Mouse (Mus musculus) spleen, postnatal 36 days (tissue): Measurements from ENCODE around the gene Sel1l2.

Experiments used
- DNase-seq, 2 experiments: peaks; one replicate each; pipeline ENCODE4 v3.0.0; 2022; ENCODE audit warnings: low spot score in 2 of 2, mixed read lengths in 1 of 2

Gene Sel1l2

DNA sequence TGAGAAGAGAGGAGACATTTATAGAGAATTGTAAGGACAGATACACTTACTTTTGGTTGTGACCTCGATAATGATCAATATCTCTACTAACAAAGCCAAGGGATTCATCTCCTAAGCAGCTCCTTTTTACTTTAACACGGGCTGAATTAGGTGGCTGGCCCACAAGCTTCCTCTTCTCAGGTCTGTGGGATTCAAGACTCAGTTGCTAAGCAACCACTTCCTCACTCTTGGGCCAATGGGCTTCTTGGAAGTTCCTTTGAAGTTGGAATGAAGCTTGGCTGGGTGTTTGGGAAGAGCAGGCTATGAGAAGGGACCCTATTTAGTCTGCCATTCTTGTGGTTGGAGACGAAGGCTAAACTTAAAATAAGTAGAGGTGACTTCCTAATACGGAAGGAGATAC is at the start of gene Sel1l2:
Gene Sel1l2, minus strand, starts transcription at position 182 of the 400 bp plus-strand sequence.
- DNase-seq: no peak

GRCm38 (mm10) chr2:140439081-140439480 is 49.6 kb upstream of the Sel1l2 start:
- no peak for DNase-seq

- DNase-seq: no peak
These were observed 37.8 kb upstream of the Sel1l2 start for GRCm38 (mm10) chr2:140427283-140427682.

DNA sequence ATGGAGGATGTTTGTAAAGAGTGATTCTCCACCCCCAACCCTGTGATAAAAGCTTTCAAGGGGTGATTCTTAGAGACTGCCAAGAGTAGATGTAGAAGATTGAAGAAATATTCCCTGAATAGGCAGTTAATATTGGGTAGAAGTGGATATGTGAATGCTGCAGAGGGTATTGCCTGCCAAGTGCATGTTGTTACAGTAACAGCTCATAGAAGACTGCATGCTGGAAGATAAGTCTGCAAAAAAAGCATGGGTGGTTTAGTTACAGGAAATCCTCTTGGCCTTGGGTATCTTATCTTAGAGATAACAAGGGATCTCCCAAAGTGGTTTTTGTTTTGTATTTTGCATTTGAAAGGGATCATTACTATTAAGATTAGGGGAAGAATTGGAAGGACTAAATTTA is 36.3 kb upstream of the Sel1l2 start:
- DNase-seq: no peak

DNA sequence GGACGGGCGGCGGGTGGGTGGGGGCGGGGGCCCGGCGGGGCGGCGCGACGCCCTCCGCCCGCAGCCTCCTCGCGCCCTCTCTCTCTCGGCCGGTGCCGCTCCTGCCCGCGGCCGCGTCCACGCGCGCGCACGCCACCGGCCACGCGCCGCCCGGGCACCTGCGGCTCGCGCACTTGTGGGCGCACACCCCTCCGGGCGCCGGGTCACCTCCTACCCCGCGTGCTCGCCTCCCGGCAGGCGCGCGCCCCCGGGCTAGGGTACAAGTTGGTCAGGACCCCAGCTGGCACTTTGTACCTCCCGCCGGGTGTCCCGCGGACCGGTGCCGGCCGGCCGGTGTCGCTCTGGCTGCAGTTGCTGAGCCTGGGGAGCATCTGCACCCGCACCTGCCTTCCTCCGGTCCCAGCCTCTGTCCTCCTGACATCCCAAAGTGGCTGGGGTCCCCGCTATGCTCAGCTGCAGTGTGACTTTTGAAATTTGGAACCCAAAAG is 6.3 kb upstream of the Sel1l2 start:
- no peak for DNase-seq

- peak; percentile 83 to 87 for DNase-seq
These were observed 5.7 kb upstream of the Sel1l2 start, which contains the start of gene Macrod2 for GRCm38 (mm10) chr2:140395179-140395578. Gene Macrod2 (plus strand): TSS chr2:140395309.

- no peak for DNase-seq
These were observed 24.7 kb downstream of the Sel1l2 start for GRCm38 (mm10) chr2:140364804-140365203.

DNA sequence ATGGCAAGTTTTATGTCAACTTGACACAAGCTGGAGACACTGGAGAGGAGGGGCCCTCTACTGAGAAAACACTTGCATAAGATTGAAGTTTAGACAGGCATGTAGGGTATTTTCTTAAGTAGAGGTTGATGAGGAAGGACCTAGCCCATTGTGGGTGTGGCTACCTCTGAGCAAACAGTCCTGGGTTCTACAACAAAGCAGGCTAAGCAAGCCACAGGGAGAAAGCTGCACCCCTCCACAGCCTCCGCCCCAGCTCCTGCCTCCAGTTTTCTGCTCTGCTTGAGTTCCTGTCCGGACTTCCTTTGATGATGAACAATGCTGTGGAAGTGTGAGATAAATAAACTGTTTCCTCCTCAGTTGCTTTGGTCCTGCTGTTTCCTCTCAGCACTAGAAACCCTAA is 29.6 kb downstream of the Sel1l2 start:
- no peak for DNase-seq

DNA sequence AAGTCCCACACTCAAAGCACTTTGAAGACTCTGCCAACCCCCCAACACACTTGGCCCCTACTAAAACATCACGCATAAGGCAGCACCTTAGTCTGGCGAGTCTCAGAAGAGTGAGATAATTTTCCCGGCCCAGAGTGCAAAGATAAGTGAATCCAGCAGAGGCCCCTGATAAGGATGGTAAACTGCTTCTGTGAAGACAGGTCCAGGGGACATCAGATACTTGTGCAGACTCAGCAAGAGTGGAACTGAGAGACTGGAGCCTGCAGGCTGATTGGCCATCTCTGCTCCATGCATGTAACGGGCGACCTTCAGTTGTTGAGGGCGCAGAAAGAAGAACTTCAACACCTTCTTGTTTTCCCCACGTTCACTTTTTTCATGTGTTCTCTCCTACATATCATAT is 47.1 kb downstream of the Sel1l2 start:
- DNase-seq: no peak

DNA sequence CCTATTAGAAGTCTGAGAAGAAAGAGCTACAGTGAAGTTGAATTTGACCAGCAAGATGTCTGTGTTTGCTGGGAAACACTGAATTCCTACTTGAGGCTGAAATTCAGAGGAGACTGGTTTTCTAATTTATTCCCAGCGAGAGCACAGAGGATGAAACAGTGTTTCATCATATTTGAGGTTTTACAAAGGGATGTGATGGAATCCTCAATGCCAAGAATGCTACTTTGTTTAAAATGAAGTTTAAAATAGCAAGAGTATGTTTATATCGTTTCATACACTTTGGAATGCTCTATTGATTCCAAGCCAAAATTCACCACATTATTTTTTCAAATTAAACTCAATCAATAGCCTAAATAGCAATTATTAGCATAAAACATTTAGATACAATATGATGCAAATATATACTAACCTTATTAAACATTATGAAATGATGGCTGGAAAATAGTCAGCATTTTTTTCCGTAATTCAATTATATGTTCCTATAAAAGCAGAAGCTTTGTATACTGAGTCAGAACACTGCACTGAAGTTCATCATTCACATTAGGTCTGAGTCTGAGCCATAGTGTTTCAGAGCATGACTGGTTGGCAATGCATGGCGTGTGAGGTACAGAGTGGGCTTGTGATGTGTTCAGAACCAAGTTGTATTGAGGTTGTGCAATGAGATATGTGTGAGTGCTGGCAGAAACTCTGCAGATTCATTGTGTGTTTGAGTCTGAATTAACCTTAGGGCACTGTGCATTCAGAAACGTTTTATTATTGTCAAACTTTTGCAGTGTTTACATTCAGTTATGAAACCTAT is 58.8 kb downstream of the Sel1l2 start:
- DNase-seq: no peak

GRCm38 (mm10) chr2:140302976-140303708 is 86.4 kb downstream of the Sel1l2 start:
- no peak for DNase-seq

DNA sequence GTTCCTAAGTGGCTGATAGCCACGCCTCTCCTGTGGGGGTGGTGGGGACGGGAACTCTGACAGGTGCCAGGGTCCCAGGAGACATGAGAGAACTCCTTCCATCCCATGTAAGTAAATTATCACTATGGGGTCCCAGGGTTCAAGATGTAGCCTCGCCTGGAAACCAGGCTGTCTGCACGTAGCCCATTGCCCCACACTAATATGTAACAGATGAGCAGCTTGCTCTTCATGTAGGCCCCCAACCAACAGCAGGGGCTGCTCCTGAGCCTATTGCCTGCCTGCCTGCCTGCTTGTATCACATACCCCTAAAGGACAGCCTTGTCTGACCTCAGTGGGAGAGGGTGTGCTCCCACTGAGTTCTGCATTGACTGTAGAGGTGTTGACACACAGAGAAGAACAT is 92.4 kb downstream of the Sel1l2 start:
- no peak for DNase-seq

- no peak for DNase-seq
These were observed 95.7 kb downstream of the Sel1l2 start for GRCm38 (mm10) chr2:140293820-140294219.

DNA sequence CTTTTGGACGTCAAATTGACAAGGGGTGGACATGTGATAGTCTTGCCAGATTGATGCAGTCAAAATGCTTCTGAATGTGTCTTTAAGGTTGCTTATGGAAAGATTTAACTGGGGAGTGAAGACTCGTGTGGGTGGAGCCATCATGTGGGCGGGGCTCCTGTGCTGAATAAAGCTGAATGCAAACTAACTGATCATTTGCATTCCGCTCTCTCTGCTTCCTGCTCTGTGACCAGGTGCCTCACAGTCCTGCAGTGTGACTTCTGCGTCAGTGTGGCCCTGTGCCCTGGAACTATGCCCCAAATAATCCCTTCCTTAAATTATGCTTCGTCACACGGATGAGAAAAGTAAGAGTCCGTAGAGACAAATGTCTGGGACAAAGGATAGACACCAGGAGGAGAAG is 108.7 kb downstream of the Sel1l2 start:
- DNase-seq: no peak

GRCm38 (mm10) chr2:140255595-140256141 is 133.8 kb downstream of the Sel1l2 start:
- DNase-seq: no peak

DNA sequence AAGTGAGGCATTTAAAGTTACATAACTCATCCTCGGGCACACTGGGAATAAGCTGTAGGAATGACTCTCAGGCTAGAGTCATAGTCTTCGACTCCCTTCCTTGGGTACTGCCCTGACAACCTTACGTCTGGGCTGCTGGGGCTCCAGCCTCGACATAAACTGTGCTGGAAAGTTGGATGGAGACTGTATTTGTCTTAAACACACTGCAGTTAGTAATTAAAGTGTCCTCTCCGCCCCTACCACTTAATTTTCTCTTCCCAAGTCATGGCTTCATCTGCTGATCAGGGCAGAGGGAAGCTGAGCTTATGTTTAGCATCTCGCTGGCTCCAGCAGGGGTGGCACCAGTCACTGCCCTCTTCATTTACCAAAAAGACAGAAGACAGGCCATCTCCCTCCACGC is 135.2 kb downstream of the Sel1l2 start:
- no peak for DNase-seq

DNA sequence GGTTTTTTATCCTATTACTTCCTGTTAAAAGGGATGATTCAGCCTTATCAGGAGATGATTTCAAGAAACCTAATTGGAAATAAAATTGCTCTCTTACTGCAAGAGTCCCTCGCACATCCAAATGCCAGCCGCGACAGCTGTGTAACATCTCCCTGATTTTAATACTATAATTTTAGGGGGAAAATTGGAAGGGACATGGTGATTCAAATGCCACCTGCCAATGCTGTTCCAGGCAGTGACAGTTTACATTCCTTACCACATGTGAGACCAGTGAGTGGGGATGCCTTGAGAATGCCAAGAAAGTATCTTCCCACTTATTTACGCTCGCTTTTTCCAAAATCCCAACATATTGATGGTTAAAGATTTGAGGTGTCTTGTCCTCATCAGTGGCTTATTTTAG is 146.4 kb downstream of the Sel1l2 start:
- DNase-seq: no peak

DNA sequence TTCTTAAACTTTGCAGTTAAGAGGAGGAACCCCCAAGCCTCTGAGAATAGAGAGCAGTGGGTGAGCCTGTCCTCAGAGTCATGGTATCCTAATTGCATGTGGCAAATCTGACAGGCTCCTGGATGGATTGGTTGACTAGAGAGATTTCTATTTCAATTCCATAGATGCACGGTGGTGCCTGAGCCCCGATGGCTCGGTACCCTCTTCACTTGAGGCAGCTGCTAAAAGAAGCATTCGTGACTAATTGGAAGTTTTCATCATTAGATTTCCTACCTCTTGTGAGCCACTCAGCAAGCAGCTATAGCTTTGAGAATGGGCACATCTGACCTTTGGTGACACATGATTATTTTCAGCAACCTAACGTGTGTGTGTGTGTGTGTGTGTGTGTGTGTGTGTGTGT is 147.1 kb downstream of the Sel1l2 start:
- DNase-seq: no peak

- DNase-seq: no peak
These were observed 152.3 kb downstream of the Sel1l2 start for GRCm38 (mm10) chr2:140237245-140237644.

GRCm38 (mm10) chr2:140230295-140230694 is 159.2 kb downstream of the Sel1l2 start:
- no peak for DNase-seq

GRCm38 (mm10) chr2:140220325-140220724 is 169.2 kb downstream of the Sel1l2 start:
- no peak for DNase-seq

- DNase-seq: no peak
These were observed 173.5 kb downstream of the Sel1l2 start for GRCm38 (mm10) chr2:140215965-140216364.

DNA sequence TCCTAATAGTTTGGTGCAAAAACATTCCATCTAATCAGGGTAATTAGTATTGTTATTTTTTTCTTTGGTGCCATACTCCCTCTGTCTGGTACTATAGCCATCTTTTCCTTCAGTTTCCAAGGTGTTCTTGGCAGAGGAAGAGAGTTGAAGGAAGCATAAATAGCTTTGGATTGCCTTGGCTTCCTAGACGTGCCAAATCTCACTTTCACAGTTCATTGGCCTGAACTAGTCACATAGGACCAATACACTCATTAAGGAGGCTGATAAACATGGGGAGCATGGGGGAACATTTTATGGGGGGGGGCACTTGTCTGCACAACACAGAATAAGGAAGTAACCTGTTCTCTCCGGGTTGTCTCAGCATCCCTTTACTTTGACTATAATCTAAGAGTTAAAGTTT is 174.1 kb downstream of the Sel1l2 start:
- no peak for DNase-seq
